Mouse (Mus musculus) forebrain, embryonic 10.5 days (tissue): Measurements from ENCODE around the gene Gm9844. TPM values are rescaled to one million over a fixed set of nuclear protein-coding genes. Genes with fewer than 3 reads are reported as not detected.

Experiments used
- DNase-seq: peaks from one replicate; pipeline ENCODE4 v3.0.0-alpha.2; 2017; ENCODE audit warnings: low spot score; ENCODE audit errors: extremely low spot score
- H3K27ac ChIP-seq: fragments of 300-500 bp; sonication (generic); 2 replicates; pipeline ENCODE4 v1.5.1; 2016; ENCODE audit warnings: mild to moderate bottlenecking
- H3K27me3 ChIP-seq: fragments of 300-500 bp; sonication (generic); 2 replicates; pipeline ENCODE4 v1.6.1; 2016; ENCODE audit warnings: mild to moderate bottlenecking; ENCODE audit not compliant: poor library complexity, severe bottlenecking
- H3K36me3 ChIP-seq: fragments of 300-500 bp; sonication (generic); replicated peaks from 2 replicates; pipeline ENCODE4 v1.6.1; 2016; ENCODE audit warnings: mild to moderate bottlenecking, moderate library complexity
- H3K4me1 ChIP-seq: fragments of 300-500 bp; sonication (generic); 2 replicates; pipeline ENCODE4 v1.6.1; 2016
- H3K4me3 ChIP-seq: fragments of 300-500 bp; sonication (generic); 2 replicates; pipeline ENCODE4 v1.5.1; 2016; ENCODE audit warnings: mild to moderate bottlenecking, moderate library complexity
- H3K9me3 ChIP-seq: fragments of 300-500 bp; sonication (generic); 2 replicates; pipeline ENCODE4 v1.6.1; 2016; ENCODE audit warnings: mild to moderate bottlenecking, moderate library complexity
- WGBS: fragments of 180-500 bp; shearing (Covaris S2); methylation state at CpG from one replicate; pipeline ENCODE4 v1.1.7; 2016; 5-methylcytosine and 5-hydroxymethylcytosine counted together
- polyA plus RNA-seq: library from polyadenylated mRNA; unstranded; fragments of >200 nt; fragmentation: Nextera tagmentation; extraction: Ambion mirVana; gene quantifications from 2 replicates; pipeline ENCODE4 v1.2.1, GENCODE M21; 2016

Gene Gm9844
- polyA plus RNA-seq, 1 experiment from 2014 or later = 12.8 TPM

DNA sequence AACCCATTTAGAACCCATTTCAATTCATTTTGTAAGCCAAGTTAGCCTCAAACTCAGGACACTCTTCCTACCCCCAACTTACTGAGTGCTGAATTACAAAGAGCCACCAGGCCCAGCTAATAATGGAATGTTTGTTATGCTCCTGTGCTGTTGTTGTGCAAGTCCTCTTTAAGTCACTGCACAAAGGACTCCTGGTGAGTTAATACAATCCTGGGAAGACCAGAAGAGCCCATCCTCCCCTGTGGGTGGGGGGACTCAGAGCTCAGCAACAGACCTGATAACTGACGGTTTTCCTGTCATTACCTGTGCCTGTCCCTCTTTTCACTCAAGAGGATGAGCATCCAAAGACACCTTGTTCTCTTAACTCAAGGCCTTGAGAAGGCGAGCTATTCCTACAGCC, 17.6 kb downstream of the Gm9844 start:
- no peak for DNase-seq
- no peak overlapping the region for H3K4me3 ChIP-seq
- no peak overlapping the region for H3K27ac ChIP-seq
- H3K36me3 ChIP-seq = no peaks in the 10 kb centered on the region
- no peaks in the 10 kb centered on the region for H3K9me3 ChIP-seq
- WGBS = 19% methylated on average over 2 of the region's 2 CpGs
- H3K4me1 ChIP-seq = peaks cover 24% of the 10 kb centered on the region
- no peaks in the 10 kb centered on the region for H3K27me3 ChIP-seq

DNA sequence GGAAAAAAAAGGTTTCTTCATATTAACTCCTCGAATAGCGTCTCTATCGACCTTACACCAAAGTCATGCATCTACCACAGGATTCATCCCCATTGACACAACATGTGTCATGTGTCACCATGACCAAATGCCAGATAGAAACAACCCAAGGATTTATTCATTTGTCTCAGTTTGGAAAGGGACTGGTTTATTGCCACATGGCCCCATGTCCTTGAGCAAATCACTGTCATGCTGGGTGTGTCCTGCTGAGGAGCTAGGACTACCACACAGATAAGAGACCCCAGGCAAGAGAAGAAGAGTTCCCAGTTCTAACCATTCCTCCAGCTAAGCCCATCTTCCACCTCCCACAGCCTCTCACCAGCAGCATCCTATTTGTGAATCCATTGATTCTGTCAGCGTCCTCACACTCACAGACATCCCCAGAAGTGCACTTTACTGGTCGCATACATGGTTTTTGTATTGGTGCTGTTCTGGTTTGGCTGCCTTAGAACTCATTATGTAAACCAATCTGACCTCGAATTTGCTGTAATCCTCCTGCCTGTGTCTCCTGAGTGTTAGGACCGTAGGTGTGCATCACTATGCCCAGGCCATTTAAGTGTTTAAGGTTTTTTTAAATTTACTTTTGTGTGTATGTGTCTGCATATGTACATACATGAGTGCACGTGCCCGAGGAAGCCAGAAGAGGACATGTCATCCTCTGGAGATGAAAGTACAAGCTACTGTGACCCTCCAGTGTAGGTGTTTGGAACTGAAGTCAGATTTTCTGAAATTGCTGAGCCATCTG, 20.6 kb downstream of the Gm9844 start:
- H3K4me3 ChIP-seq = no peak overlapping the region
- peaks cover 37% of the 10 kb centered on the region for H3K4me1 ChIP-seq
- no peaks in the 10 kb centered on the region for H3K27me3 ChIP-seq
- no peaks in the 10 kb centered on the region for H3K9me3 ChIP-seq
- H3K36me3 ChIP-seq = peaks cover 25% of the 10 kb centered on the region
- H3K27ac ChIP-seq = no peak overlapping the region
- 93% methylated on average over 9 of the region's 9 CpGs for WGBS
- no peak for DNase-seq

DNA sequence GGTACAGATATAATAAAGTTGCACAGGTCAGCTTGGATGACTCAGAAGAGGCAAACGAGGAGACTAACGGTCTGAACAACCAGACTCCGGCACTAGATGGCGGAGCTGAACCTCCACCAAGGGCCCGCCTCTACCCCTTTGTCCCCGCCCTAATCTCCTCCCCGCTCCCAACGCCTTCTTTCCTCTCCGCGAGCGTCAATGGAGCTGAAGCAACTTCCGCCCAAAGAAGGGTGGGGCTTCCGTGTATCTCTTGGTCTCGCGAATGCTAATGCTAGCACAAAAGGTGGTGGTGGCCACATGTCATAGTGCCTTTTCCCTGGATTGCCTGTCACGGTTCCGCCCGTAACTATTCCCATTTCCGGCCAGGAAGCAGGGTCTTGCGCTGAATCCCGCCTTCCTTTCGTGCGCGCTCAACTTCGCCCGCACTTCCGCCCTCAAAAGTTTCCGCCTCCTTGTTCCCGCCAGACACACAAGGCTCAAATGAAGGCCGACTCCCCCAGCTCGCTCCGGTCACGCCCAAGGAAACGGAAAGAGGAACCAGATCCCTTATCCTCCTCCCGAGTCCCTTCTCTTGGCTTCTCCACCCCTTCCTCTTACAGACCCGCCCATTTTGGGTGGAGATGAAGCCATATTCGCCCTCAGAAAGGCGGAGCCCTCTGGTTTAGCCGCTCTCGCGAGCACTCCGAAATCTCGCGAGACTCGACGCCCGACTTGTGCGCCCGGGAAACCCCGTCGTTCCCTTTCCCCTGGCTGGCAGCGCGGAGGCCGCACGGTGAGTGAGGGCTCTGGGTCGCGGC, 22.1 kb downstream of the Gm9844 start, which contains the start of gene Rps19:
TSS of gene Rps19 (plus strand) at position 476 of the 797 bp plus-strand sequence.
- Histone ChIP-seq H3K4me3 (peak within 1 kb of the TSS; percentile 99), H3K27ac (peak within 1 kb of the TSS; percentile 100), H3K4me1 (peaks cover 47% of the 10 kb centered on the region), H3K9me3 (no peaks in the 10 kb centered on the region), H3K36me3 (peaks cover 40% of the 10 kb centered on the region), H3K27me3 (no peaks in the 10 kb centered on the region)
- DNase-seq = peak; percentile 97
- under 1% methylated on average over 57 of the region's 57 CpGs for WGBS

DNA sequence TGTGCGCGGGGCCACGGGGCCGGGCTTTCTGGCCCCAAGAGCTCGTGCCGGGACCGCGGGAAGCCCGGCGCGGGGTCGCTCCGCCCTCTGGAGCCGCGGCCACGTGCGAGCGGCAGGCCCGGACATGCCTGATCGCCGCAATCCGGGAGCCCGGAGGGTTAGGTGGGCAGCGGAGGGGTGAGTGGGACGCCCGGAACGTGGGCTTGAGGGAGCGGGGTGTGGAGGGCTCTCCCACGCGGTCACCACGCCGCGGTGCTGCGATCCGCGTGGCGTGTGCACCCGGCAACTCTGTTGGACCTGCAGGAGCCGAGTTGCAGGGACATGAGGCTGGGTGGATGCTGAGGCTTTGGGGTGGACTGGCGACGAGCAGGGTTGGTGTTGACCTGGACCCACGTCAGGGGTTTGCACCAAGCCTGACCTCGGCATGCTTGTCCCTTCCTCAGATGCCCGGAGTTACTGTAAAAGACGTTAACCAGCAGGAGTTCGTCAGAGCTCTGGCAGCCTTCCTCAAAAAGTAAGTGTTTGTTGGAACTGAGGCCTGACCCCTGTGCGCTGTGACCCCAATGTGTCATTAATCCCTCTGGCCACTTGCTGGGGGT, 22.8 kb downstream of the Gm9844 start:
- peaks cover 47% of the 10 kb centered on the region for H3K36me3 ChIP-seq
- H3K4me3 ChIP-seq = peak overlapping the region; percentile 99
- no peak for DNase-seq
- peak overlapping the region; percentile 100 for H3K27ac ChIP-seq
- peaks cover 41% of the 10 kb centered on the region for H3K4me1 ChIP-seq
- under 1% methylated on average over 47 of the region's 47 CpGs for WGBS
- H3K9me3 ChIP-seq = no peaks in the 10 kb centered on the region
- no peaks in the 10 kb centered on the region for H3K27me3 ChIP-seq

DNA sequence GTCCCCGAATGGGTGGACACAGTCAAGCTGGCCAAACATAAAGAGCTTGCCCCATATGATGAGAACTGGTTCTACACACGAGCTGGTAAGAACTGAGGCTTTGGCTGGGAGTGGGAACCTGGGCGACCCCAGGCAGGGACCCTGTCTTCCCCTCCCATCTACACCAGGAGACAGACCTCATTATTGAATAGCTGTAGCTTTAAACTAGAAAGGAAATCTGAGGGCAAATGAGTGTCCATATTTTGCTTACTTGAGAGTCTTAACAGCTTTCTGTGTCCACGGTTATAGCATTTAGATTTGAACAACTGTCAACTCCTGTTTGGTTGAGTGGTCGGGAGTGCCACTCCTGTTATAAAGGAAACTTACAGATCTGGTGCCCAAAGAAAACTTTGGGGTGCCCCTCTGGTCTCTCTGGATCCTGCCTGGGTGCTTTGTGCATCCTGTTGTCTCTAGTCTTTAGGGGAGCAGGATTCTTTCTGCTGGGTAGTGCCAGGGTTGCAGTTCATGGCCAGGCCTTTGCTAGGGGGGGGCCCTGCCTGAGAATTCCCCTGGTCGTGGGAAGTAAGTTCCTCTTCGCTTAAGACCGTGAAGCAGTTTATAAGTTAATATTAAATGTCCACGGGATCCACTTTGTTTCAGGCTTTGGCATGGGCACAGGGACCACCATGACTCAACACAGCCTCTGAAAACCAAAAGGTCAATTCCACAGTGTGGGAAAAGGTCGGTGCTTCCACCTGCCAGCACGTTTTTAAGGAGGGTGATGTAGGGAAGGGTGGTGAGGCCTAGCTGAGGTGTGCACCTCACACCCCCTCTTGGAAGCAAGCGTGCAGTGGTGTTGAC, 23.7 kb downstream of the Gm9844 start:
- Histone ChIP-seq H3K4me1 (peaks cover 34% of the 10 kb centered on the region), H3K9me3 (no peaks in the 10 kb centered on the region), H3K27me3 (no peaks in the 10 kb centered on the region), H3K36me3 (peaks cover 56% of the 10 kb centered on the region), H3K4me3 (peak overlapping the region; percentile 99), H3K27ac (peak overlapping the region; percentile 100)
- WGBS = 49% methylated on average over 12 of the region's 12 CpGs
- no peak for DNase-seq

DNA sequence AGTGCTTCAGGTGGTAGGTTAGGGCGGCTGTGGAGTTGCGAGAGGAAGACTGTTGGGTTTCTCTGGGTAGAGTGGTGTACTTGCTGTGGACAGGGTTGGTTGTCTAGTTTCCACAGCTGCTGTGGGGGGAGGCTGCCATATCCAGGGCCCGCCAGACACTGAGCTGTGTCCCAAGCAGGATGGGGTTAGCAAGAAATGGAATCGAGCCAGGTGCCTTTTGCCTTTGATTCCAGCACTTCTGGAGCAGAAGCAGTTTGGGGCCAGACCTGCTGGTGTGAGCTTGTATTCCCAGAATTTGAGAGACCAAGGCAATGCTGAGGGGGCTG, 24.3 kb downstream of the Gm9844 start:
- H3K27ac ChIP-seq = peak overlapping the region; percentile 100
- no peaks in the 10 kb centered on the region for H3K27me3 ChIP-seq
- no peak for DNase-seq
- no peaks in the 10 kb centered on the region for H3K9me3 ChIP-seq
- WGBS = 74% methylated on average over 4 of the region's 4 CpGs
- peaks cover 62% of the 10 kb centered on the region for H3K36me3 ChIP-seq
- H3K4me3 ChIP-seq = peak overlapping the region; percentile 99
- H3K4me1 ChIP-seq = peaks cover 34% of the 10 kb centered on the region

DNA sequence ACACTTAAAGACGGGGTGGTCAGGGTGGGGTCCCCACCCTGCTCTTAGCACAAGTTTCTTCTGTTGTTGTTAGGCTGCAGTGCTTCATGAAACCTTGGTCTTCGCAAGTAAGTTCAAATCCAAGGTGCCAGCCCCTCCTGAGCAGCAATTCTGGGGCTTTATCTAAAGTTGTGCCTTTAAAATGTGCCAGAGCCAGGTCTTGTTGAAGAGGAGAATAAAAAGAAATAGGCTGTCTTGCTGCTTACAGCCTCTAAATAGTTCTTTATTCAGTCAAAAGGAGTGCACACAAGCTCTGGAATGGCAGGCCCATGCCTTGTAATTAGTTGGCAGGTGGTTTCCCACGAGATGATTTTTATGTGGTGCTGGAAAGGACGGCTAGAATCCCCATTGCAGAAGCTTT, 25.1 kb downstream of the Gm9844 start:
- peak overlapping the region; percentile 99 for H3K4me3 ChIP-seq
- peaks cover 34% of the 10 kb centered on the region for H3K4me1 ChIP-seq
- no peak for DNase-seq
- peaks cover 65% of the 10 kb centered on the region for H3K36me3 ChIP-seq
- 78% methylated on average over 4 of the region's 4 CpGs for WGBS
- 0 out of 2 replicates have a peak overlapping the region, but pooled peaks have one; percentile 17 for H3K27ac ChIP-seq
- H3K9me3 ChIP-seq = no peaks in the 10 kb centered on the region
- no peaks in the 10 kb centered on the region for H3K27me3 ChIP-seq

DNA sequence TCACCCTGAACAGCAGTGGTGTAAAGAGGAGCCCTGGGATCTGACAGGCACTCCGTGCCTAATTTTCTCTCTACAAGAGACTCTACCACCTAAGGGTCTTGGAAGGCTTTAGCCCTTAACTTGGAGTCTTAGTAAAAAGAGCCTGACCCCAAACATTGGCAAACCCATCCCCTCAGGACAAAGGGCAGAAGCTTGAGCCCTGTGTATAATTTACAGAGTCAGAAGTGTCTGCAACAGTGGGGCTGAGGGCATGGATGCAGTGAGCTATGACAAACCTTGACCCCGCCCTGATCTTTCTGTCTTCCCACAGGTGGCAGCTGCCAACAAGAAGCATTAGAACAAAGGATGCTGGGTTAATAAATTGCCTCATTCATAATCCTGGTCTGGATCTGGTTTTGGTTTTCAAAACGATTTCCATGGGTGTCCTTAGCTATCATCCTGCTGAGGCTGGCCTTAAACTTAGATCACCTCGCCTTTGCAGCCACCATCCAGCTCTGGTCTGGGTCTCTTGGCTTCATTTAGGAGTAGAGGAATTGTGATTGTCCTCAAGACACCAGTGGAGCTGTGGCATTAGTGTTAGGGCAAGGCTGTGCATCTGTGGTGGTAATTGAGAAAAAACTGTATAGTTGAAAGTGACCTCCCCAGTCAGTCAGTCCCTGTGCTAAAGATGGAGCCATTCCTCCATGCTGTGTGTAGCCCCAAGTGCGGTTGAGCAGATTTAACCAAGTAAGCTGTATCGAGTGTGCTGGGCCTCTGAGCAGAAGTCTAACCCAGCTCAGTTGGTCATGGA, 27.6 kb downstream of the Gm9844 start:
- Histone ChIP-seq H3K4me3 (peak overlapping the region; percentile 0; the same call in 1 of the 2 replicates), H3K36me3 (peaks cover 67% of the 10 kb centered on the region), H3K27ac (0 out of 2 replicates have a peak overlapping the region, but pooled peaks have one; percentile 15), H3K4me1 (peaks cover 34% of the 10 kb centered on the region), H3K27me3 (no peaks in the 10 kb centered on the region), H3K9me3 (no peaks in the 10 kb centered on the region)
- DNase-seq = no peak
- WGBS = 85% methylated on average over 6 of the region's 6 CpGs

DNA sequence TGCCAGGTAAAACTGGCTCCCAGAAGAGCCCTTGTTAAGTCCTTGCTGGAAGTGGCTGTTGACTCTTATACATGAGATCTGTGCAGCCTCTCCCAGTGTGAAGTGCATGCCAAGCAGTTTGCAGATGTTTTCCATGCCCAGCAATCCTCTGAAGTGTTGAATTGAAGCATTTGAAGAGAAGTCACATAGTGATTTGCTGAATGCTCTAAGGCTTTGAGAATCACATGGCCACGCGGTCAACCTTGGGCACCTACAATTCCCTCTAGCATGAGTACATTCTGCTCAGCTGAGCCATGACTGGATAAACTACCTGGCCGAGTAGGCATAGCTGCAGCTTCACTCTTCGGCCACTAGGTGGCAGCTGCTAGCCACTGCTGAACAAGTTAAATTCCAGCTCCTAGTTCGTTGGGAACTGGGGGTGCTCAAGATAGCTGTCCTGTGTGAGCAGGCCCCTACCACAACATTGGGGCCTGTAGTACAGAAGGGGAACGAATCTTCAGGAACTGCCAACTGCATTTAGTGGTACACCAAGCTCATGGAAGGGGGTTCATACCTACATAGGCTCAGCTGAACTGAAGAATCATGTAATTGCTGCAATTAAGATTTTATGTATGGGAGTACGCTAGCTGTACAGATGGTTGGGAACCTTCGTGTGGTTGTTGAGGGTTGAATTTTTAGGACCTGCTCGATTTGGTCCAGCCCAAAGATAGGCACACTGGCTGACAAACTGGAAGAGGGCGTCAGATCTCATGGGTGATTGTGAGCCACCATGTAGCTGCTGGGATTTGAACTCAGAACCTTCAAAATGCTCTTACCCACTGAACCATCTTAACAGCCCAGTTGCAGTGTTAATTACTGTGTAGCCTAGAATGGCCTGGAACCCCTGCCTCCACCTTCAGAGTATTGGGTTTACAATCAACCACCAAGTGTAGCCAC, 28.5 kb downstream of the Gm9844 start:
- peak; percentile 77 for DNase-seq
- H3K4me3 ChIP-seq = peak overlapping the region; percentile 0; the same call in 1 of the 2 replicates
- peaks cover 65% of the 10 kb centered on the region for H3K36me3 ChIP-seq
- 28% methylated on average over 10 of the region's 10 CpGs for WGBS
- no peaks in the 10 kb centered on the region for H3K9me3 ChIP-seq
- H3K4me1 ChIP-seq = peaks cover 31% of the 10 kb centered on the region
- no peaks in the 10 kb centered on the region for H3K27me3 ChIP-seq
- 0 out of 2 replicates have a peak overlapping the region, but pooled peaks have one; percentile 15 for H3K27ac ChIP-seq

DNA sequence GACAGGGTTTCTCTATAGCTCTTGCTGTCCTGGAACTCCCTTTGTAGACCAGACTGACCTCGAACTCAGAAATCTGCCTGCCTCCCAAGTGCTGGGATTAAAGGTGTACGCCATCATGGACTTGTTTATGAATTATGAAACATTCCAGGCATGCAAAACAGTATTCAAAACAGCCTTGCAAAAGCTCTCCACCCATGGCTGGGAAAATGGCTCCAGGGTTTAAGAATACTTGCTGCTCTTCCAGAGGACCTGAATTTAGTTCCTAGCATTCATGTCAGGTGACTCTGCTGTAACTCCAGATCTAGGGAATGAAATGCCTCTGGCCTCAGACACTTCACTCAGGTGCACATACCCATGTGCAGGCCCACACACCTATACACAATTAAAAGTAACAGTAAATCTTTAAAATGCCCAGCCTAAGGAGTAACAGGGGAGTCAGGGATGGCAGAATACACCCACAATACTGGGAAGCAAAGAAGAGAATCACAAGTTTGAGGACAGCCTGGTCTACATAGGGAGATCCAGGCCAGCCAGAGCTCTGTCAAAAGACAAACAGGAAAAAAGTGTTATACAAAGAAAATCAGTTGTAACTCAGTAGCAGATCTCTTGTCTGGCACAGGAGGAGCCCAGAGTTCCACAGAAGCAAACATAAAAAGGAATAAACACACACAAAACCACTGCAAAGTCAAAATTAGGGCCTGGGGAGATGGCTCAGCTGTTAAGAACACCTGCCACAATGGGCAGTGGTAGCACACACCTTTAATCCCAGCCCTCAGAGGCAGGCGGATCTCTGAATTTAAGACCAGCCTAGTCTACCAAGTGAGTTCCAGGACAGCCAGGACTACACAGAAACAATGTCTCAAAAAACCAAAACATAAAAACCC, 29.5 kb downstream of the Gm9844 start:
- no peak overlapping the region for H3K27ac ChIP-seq
- WGBS = 72% methylated on average over 3 of the region's 3 CpGs
- no peak overlapping the region for H3K4me3 ChIP-seq
- peaks cover 55% of the 10 kb centered on the region for H3K36me3 ChIP-seq
- peaks cover 22% of the 10 kb centered on the region for H3K4me1 ChIP-seq
- no peaks in the 10 kb centered on the region for H3K27me3 ChIP-seq
- DNase-seq = no peak
- no peaks in the 10 kb centered on the region for H3K9me3 ChIP-seq
